Mouse (Mus musculus) kidney, postnatal 4 days (tissue): Measurements from ENCODE around the gene Svopl.

Experiments
- DNase-seq, 2 experiments: peaks; one replicate each; pipeline ENCODE4 v3.0.0; 2021; ENCODE audit warnings: mixed read lengths in 2 of 2

Svopl gene

GRCm38 (mm10) chr6:38031924-38032540 lies 14.8 kb downstream of the Svopl start:
- DNase-seq, result peak; percentile 60 to 64

GRCm38 (mm10) chr6:38028205-38028604 lies 18.6 kb downstream of the Svopl start:
- no peak for DNase-seq

DNA sequence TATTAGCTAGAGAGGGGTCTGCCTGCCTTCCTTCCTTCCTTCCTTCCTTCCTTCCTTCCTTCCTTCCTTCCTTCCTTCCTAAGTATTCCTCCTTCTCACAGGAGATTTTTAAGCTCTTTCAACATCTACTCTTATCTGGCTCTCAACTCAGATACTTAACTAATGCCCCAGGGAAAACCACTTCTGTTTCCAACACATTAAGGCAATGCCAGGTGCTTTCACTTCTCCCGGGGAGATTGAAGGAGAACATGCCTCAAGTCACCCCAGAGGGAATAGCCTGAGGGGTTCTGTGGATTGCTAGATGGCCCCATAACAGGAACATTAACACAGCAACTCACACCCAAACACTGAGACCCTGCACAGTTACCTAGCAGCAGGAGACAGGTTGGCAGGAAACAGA lies 19.0 kb downstream of the Svopl start:
- DNase-seq, result no peak

DNA sequence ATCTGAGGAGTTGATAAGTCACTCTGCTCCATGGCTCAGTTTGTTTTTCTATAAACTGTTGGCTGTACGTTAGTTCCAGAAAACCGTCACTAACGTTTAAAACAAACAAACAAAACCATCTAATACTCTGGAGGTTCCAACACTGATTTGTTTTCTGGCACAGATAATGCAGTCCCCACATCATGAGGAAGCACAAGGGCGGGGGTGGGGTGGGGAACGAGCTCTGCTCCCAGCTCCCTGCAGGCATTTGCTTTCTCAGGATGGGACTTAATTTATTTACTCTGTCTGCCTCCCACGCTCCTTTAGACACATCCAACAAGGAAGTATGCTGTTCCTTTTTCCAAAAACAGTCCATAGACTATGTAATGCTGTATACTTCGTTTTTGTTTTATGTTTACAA lies 23.5 kb downstream of the Svopl start:
- peak in 1 of 2 experiments; percentile 22 for DNase-seq

- no peak for DNase-seq
These were observed 25.4 kb downstream of the Svopl start for GRCm38 (mm10) chr6:38021406-38021805.

GRCm38 (mm10) chr6:38012829-38013228 lies 34.0 kb downstream of the Svopl start:
- DNase-seq, result no peak

DNA sequence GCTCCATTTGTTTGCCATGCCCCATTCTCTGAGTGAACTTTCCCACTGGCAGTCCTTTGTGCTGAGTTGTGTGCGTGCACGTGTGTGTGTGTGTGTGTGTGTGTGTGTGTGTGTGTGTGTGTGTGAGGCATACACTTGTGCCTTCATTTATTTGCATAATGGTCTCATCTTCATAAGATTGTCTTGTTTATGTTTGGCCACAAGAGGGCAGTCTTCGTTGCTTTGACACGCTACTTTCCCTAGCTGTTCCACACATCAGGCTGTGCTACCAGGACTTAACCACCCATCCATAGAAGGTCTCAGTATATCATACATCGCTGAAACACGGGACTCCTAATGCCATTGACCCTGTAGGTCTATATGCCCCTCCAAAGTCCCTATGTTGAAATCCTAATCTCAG lies 39.3 kb downstream of the Svopl start:
- DNase-seq, result peak; percentile 50 to 60

- DNase-seq, result no peak
These were observed 79.4 kb downstream of the Svopl start for GRCm38 (mm10) chr6:37967386-37967785.

DNA sequence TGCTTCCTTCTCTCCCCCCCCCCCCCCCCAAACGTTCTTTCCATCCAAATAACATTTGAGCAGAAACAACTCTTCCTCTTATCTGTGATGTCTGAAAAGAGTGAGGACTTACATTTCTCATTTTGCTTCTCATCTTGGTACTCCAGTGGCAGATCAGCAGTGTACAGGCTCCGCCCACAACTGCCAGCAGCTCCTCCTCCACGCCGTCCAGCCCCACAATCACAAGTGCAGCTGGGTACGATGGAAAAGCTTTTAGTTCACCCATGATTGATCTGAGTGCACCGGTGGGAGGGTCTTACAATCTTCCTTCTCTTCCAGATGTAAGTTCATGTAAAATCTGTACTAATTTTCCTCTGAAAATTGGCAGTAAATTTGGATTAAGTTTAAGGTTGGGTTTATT lies 95.5 kb downstream of the Svopl start:
- DNase-seq, result no peak

- no peak for DNase-seq
These were observed 110.3 kb downstream of the Svopl start for GRCm38 (mm10) chr6:37936498-37936897.
